Mouse (Mus musculus) olfactory bulb, adult 2 months (tissue): Measurements from ENCODE around the gene Arhgap6.

Source experiments
- CTCF ChIP-seq: fragments of 200-500 bp; IDR thresholded peaks from 2 replicates; pipeline ENCODE4 v1.5.1; 2012; ENCODE audit warnings: low read depth, mild to moderate bottlenecking, low read length, moderate library complexity; ENCODE audit not compliant: insufficient read depth
- POLR2A ChIP-seq: fragments of 200-500 bp; IDR thresholded peaks from 2 replicates; pipeline ENCODE4 v1.6.1; 2012; ENCODE audit warnings: mild to moderate bottlenecking, low read depth, low read length, moderate library complexity; ENCODE audit not compliant: insufficient read depth

- no peak for TF ChIP-seq CTCF
- no peak for TF ChIP-seq POLR2A
Observed at GRCm38 (mm10) chrX:168794974-168795858, at the start of gene Arhgap6.
